Mouse (Mus musculus) ES-E14 (cell line): Measurements from ENCODE around the gene Fem1a. TPM values are rescaled to one million over a fixed set of nuclear protein-coding genes. Genes with fewer than 3 reads are reported as not detected.

ENCODE experiments used
- DNase-seq: peaks from one replicate; pipeline ENCODE4 v3.0.0-alpha.2; 2013; ENCODE audit warnings: low read depth, low spot score
- H3K27ac ChIP-seq: 2 replicates; pipeline ENCODE4 v1.5.1; 2012; ENCODE audit warnings: low read depth, mild to moderate bottlenecking, low read length, moderate library complexity, mixed read lengths; ENCODE audit not compliant: poor library complexity, insufficient read depth, severe bottlenecking
- H3K36me3 ChIP-seq: 2 replicates; pipeline ENCODE4 v1.6.1; 2012; ENCODE audit warnings: mild to moderate bottlenecking, low read length, moderate library complexity, mixed read lengths; ENCODE audit not compliant: control insufficient read depth, poor library complexity, insufficient read depth, severe bottlenecking
- H3K4me1 ChIP-seq, 2 experiments: fragments of 150-350 bp in 1 of 2; sonication (generic) in 1 of 2; 2 replicates each; pipeline ENCODE4 v1.6.1; 2012; ENCODE audit warnings: low read length in 2 of 2, mild to moderate bottlenecking in 1 of 2, mixed read lengths in 1 of 2; ENCODE audit not compliant: control insufficient read depth in 2 of 2, insufficient read depth in 2 of 2, poor library complexity in 1 of 2
- H3K4me3 ChIP-seq, 2 experiments: fragments of 150-350 bp in 1 of 2; sonication (generic) in 1 of 2; 2 replicates each; pipeline ENCODE4 v1.5.1; 2012; ENCODE audit warnings: low read length in 2 of 2, low read depth in 1 of 2, mild to moderate bottlenecking in 1 of 2, mixed read lengths in 1 of 2; ENCODE audit not compliant: insufficient read depth in 1 of 2, poor library complexity in 1 of 2, severe bottlenecking in 1 of 2
- H3K9ac ChIP-seq: 2 replicates; pipeline ENCODE4 v1.6.1; 2012; ENCODE audit warnings: low read depth, mild to moderate bottlenecking, low read length, mixed read lengths; ENCODE audit not compliant: poor library complexity, insufficient read depth, severe bottlenecking
- H3K9me3 ChIP-seq: fragments of 150-350 bp; sonication (generic); 2 replicates; pipeline ENCODE4 v1.6.1; 2012; ENCODE audit warnings: low read depth, mild to moderate bottlenecking, low read length; ENCODE audit not compliant: control insufficient read depth, insufficient read depth
- CHD2 ChIP-seq: IDR thresholded peaks from 2 replicates; pipeline ENCODE4 v1.6.1; 2014; ENCODE audit warnings: mild to moderate bottlenecking, low read depth, low read length, inconsistent platforms
- HCFC1 ChIP-seq: IDR thresholded peaks from 2 replicates; pipeline ENCODE4 v1.6.1; 2012; ENCODE audit warnings: low read length, inconsistent platforms, borderline replicate concordance; ENCODE audit not compliant: insufficient read depth
- MAFK ChIP-seq: IDR thresholded peaks from 2 replicates; pipeline ENCODE4 v1.6.1; 2014; ENCODE audit warnings: mild to moderate bottlenecking, low read depth, low read length, inconsistent platforms; ENCODE audit not compliant: insufficient read depth
- ZC3H11A ChIP-seq: IDR thresholded peaks from 2 replicates; pipeline ENCODE4 v1.6.1; 2012; ENCODE audit warnings: low read depth, mild to moderate bottlenecking, inconsistent platforms, low read length, borderline replicate concordance
- ZNF384 ChIP-seq: IDR thresholded peaks from 2 replicates; pipeline ENCODE4 v1.6.1; 2012; ENCODE audit warnings: low read depth, low read length, inconsistent platforms
- in situ Hi-C, 2 experiments: fragments of 600-800 bp; cut with MboI; formaldehyde crosslinking; loops; one replicate each; pipeline ENCODE4 v1.15.1; 2025; ENCODE audit warnings: low sequenced_read_pairs in 2 of 2, inconsistent platforms in 1 of 2; ENCODE audit not compliant: unreplicated experiment in 2 of 2
- total RNA-seq: library from RNA; depleted of rRNA; stranded (reverse); fragments of 300-350 nt; gene quantifications from 2 replicates; pipeline ENCODE4 v1.2.3, GENCODE M21; 2012

Fem1a gene
- total RNA-seq, 1 experiment: 18.8 TPM

DNA sequence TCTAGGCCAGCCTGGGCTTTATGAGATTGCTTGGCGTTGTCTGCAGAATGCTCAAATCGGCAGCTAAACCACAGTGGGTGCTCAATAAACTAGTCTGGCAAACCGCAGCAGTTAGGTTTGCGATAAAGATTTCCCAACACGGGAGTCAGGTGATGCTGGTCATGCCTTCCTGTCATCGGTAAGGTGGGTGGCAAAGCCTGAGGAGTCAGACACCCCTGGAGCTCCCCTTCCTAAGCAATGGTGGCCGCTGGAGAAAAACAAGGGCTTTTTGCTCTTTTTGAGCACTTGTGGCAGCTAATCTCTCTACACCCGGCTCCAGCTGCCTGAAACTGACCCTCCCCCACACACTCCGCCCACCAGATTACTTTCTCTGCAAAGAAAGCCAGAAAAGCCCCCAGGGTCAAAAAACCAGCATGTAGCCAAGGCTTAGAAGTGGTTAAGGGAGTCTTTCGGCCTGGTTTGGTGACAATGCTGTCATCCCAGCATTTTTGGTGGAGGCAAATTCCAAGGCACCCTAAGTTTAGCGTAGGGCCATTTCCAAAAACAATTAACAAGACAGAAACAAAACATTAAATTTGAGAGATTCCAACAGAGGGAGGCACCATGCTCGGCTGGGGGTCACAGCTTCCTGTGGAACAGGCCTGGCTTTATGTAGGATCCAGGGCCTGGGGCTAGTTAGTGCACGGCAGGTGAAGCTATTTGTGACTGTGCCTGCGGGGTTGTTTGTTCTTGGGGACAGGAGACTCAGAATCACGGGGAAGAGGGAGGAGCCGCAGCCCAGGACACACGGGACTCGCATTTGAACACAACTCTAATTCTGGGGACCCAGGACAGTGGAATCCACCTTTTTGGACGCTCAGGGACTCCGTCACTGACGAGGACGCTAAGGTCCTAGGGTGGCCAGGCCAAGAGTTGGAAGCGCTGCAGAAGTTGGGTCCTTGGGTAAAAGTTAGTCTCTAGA, 33.0 kb downstream of the Fem1a start:
- no peak for TF ChIP-seq HCFC1
- TF ChIP-seq ZC3H11A: no peak
- TF ChIP-seq MAFK: no peak
- H3K9ac ChIP-seq: peak overlapping the region; percentile 83
- H3K9me3 ChIP-seq: no peaks in the 10 kb centered on the region
- DNase-seq: peak; percentile 91
- peak overlapping the region; percentile 73 to 80 for H3K4me3 ChIP-seq
- H3K36me3 ChIP-seq: peaks cover 25% of the 10 kb centered on the region
- in situ Hi-C loops: no loop called here
- peaks cover 13 to 37% of the 10 kb centered on the region in 2 experiments for H3K4me1 ChIP-seq
- peak overlapping the region; percentile 95 for H3K27ac ChIP-seq

DNA sequence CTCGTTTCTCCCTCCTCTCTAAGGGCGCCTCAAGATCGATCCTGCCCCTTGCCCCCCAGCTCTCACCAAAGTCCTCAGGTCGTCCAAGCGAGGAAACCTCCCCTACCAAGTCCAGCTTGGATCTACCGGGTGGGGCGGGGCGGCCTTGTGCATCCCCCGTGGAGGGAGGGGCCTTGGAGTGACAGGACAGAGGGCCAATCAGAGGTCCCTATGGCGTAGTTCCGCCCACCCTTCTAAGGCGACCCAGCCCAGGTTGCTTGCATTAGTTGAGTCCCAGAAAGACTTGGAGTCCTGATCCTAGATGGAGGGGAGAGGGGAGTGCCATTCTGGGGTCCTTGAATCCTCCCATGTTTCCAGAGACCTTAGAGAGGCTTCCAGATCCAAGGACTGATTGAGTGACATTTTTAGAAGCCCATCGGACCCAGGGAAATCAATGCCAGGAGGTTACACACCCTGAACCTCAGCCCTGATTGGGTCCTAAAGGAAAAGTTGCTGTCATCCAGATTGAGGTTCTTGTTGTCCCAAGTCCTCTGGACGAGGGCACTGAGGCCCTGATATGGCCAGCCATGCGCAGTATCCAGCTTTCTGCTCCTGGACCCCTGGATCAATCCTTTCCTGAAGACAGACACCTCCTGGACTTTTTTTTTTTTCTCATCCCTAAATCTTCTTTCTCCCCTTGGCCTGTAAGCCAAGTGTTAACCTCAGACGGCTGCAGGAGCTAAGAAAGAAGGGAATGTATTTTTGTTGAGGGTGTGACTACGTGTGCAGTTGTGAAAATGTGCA, 34.0 kb downstream of the Fem1a start:
- peak overlapping the region; percentile 73 to 80 for H3K4me3 ChIP-seq
- DNase-seq: peak; percentile 95
- TF ChIP-seq CHD2 (0 out of 2 replicates have a peak, but pooled peaks have one; percentile 61), ZNF384 (no peak), ZC3H11A (no peak), MAFK (no peak), HCFC1 (0 out of 2 replicates have a peak, but pooled peaks have one; percentile 9)
- peak overlapping the region; percentile 83 for H3K9ac ChIP-seq
- peaks cover 16% of the 10 kb centered on the region for H3K36me3 ChIP-seq
- H3K27ac ChIP-seq: peak overlapping the region; percentile 95
- in situ Hi-C loops: no loop called here
- H3K9me3 ChIP-seq: no peaks in the 10 kb centered on the region
- peaks cover 13 to 37% of the 10 kb centered on the region in 2 experiments for H3K4me1 ChIP-seq

- TF ChIP-seq ZC3H11A (no peak), MAFK (no peak), ZNF384 (peak; percentile 91)
- Histone ChIP-seq H3K9me3 (no peaks in the 10 kb centered on the region), H3K4me1 (peaks cover 13 to 32% of the 10 kb centered on the region in 2 experiments), H3K4me3 (peak overlapping the region; percentile 30 to 80; a peak in 3 of 4 replicates), H3K27ac (peak overlapping the region; percentile 93; the same call in 1 of the 2 replicates), H3K36me3 (peaks cover 10% of the 10 kb centered on the region; the same call in 1 of the 2 replicates), H3K9ac (peak overlapping the region; percentile 65)
- in situ Hi-C loops: no loop called here
- DNase-seq: peak; percentile 86
These were observed 34.5 kb downstream of the Fem1a start for GRCm38 (mm10) chr17:56291171-56291511.

DNA sequence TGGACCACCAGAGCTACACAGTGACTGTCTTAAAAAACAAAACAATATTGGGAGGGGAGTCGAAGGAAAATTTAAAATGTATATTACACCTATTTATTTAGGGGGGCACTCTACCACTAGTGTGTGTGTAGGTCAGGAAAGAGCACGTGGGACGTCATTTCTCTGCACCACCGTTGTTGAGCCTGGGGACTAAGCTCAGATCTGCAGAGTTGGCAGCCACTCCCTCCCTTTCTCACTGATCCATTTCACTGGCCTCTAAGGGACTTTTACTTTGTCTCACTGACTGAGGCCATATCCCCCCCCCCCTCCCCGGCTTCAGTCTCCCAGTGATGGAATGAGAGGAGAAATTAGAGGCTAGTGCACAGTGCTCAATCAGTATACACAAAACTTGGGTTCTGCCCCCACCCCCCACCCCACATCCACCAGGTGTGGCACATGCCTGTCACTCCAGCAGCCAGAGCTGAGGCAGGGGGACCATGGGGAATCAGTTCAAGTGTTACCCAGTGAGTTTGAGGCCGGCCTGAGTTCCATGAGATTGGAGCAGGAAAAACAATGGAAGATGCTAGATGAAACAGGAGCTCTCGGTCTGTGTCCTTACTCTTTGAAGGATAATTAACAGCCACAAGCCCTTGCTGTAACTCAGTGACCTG, 35.3 kb downstream of the Fem1a start:
- Histone ChIP-seq H3K27ac (no peak overlapping the region; the same call in 1 of the 2 replicates), H3K4me3 (peak overlapping the region in 1 of 2 experiments; percentile 2; a peak in 1 of 4 replicates), H3K9ac (peak overlapping the region; percentile 65; the same call in 1 of the 2 replicates), H3K36me3 (peaks cover 2% of the 10 kb centered on the region; the same call in 1 of the 2 replicates), H3K4me1 (peaks cover 13 to 26% of the 10 kb centered on the region in 2 experiments), H3K9me3 (no peaks in the 10 kb centered on the region)
- in situ Hi-C loops: no loop called here
- DNase-seq: no peak
- no peak for TF ChIP-seq CHD2
- no peak for TF ChIP-seq ZNF384
- TF ChIP-seq HCFC1: no peak
- TF ChIP-seq ZC3H11A: no peak
- TF ChIP-seq MAFK: no peak
